Mouse (Mus musculus): ENCODE data around the gene Rexo5. TPM values are rescaled to one million over a fixed set of nuclear protein-coding genes. Genes with fewer than 3 reads are reported as not detected.

Rexo5 gene
- polyA plus RNA-seq, 1 experiment from 2014 or later = 30.6 TPM

DNA sequence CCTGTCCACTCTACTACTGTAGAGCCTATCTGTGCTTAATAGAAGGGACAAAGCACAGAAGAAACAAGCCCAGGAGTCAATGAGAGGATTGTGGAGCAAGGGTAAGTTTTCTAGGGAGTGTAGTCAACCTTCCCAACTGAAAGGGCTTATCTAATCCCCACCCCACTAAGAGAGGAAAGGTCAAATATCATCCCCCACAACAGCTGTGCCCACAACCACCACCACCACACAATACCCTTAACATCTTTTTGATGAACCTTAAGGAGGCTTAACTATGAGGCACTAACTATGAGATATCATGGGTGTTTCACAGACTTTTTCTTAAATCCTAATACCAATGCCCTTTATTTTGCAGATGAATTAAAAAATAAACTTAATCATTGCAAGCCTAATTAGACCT lies 58.7 kb downstream of the Rexo5 start:
- no peak overlapping the region for H3K4me2 ChIP-seq (replicated peaks; ENCODE audit: low read depth, low read length)
- H3K27me3 ChIP-seq (ENCODE audit: control insufficient read depth, insufficient read depth, low read length) = no peaks in the 10 kb centered on the region
- no peak overlapping the region for H3K27ac ChIP-seq (ENCODE audit: low read depth, low read length)
- no peaks in the 10 kb centered on the region for H3K9me3 ChIP-seq (ENCODE audit: control insufficient read depth, low read length)
- no peak overlapping the region for H3K9ac ChIP-seq (ENCODE audit: low read depth, low read length)
- H3K36me3 ChIP-seq (ENCODE audit: control insufficient read depth, insufficient read depth, low read length) = peaks cover 13% of the 10 kb centered on the region
- no peaks in the 10 kb centered on the region for H3K4me1 ChIP-seq (ENCODE audit: control insufficient read depth, insufficient read depth, low read length)
- no peak for ATAC-seq (ENCODE audit: low FRiP score, low TSS enrichment)
- H3K4me3 ChIP-seq (ENCODE audit: low read length) = no peak overlapping the region

DNA sequence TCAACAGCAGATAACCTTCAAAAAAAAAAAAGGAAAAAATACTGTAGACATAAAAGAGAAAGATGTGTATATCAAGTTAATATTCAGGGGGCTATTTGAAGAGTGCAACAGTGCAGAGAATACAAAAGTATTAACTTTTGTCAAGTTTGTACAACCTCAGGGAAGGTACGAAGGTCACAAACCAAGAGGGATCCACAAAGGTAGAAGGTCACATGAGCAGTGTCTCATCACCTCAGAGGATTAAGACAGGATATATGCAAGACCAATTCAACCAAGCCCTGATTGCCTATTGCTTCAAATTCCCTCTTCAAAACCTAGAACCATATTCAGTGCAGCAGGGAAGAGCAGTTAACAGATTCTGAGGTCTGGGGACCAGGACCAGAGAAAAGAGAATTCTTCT lies 59.4 kb downstream of the Rexo5 start:
- WGBS = 94% methylated on average over 1 of the region's 1 CpGs

DNA sequence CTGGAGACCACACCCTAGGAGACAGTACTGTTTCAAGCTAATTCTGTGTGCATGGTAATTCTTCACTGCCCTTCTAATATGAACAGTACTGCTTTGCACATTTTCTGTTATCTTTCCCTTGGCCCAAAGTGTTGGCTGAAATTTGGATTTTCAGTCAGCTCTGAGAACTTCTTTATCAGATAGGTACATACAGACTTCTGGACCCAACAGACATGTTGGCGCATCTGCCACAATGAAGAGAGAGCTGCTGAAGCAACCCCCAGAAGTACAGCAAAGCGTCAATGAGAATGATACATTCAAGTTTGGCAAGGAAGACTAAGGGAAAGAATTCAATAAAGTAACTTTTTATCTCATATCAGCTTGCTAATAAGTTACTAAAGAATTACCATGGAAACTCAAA lies 60.6 kb downstream of the Rexo5 start:
- H3K36me3 ChIP-seq (ENCODE audit: control insufficient read depth, insufficient read depth, low read length) = peaks cover 23% of the 10 kb centered on the region

More for the DNA sequence above, 59.4 kb downstream of the Rexo5 start:
- no peaks in the 10 kb centered on the region for H3K4me1 ChIP-seq (ENCODE audit: control insufficient read depth, insufficient read depth, low read length)
- H3K27ac ChIP-seq (ENCODE audit: low read depth, low read length) = no peak overlapping the region
- no peak overlapping the region for H3K9ac ChIP-seq (ENCODE audit: low read depth, low read length)
- ATAC-seq (ENCODE audit: low FRiP score, low TSS enrichment) = no peak
- H3K4me2 ChIP-seq (replicated peaks; ENCODE audit: low read depth, low read length) = no peak overlapping the region
- H3K27me3 ChIP-seq (ENCODE audit: control insufficient read depth, insufficient read depth, low read length) = no peaks in the 10 kb centered on the region
- peaks cover 19% of the 10 kb centered on the region for H3K36me3 ChIP-seq (ENCODE audit: control insufficient read depth, insufficient read depth, low read length)
- H3K4me3 ChIP-seq (ENCODE audit: low read length) = no peak overlapping the region
- H3K9me3 ChIP-seq (ENCODE audit: control insufficient read depth, low read length) = no peaks in the 10 kb centered on the region

DNA sequence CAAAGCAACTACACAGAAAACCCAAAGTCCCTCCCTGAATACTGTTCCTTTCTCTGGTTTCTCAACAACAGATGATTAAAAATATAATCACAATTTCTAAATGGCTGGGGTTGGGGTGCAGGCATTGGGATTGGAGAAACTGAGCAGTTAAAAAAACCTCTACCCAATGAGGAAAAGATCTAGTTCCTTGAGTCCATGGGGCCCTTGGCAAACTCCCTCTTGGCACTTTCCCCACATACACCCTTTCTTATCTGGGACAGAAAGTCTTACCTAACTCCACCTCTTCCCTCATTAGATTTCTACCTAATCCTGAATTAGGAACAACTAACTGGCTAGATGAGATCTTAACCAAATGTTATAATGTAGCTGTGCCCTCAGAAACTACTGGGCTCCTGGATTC lies 61.2 kb downstream of the Rexo5 start:
- H3K36me3 ChIP-seq (ENCODE audit: control insufficient read depth, insufficient read depth, low read length) = peaks cover 25% of the 10 kb centered on the region
- H3K4me3 ChIP-seq (ENCODE audit: low read length) = no peak overlapping the region
- H3K27me3 ChIP-seq (ENCODE audit: control insufficient read depth, insufficient read depth, low read length) = no peaks in the 10 kb centered on the region
- H3K27ac ChIP-seq (ENCODE audit: low read depth, low read length) = no peak overlapping the region
- no peak overlapping the region for H3K9ac ChIP-seq (ENCODE audit: low read depth, low read length)
- H3K4me1 ChIP-seq (ENCODE audit: control insufficient read depth, insufficient read depth, low read length) = no peaks in the 10 kb centered on the region
- H3K9me3 ChIP-seq (ENCODE audit: control insufficient read depth, low read length) = no peaks in the 10 kb centered on the region
- ATAC-seq (ENCODE audit: low FRiP score, low TSS enrichment) = no peak
- no peak overlapping the region for H3K4me2 ChIP-seq (replicated peaks; ENCODE audit: low read depth, low read length)

More for the DNA sequence above, 60.6 kb downstream of the Rexo5 start:
- Histone ChIP-seq H3K9ac (ENCODE audit: low read depth, low read length) (no peak overlapping the region), H3K4me1 (ENCODE audit: control insufficient read depth, insufficient read depth, low read length) (no peaks in the 10 kb centered on the region), H3K9me3 (ENCODE audit: control insufficient read depth, low read length) (no peaks in the 10 kb centered on the region), H3K27me3 (ENCODE audit: control insufficient read depth, insufficient read depth, low read length) (no peaks in the 10 kb centered on the region), H3K27ac (ENCODE audit: low read depth, low read length) (no peak overlapping the region), H3K4me2 (replicated peaks; ENCODE audit: low read depth, low read length) (no peak overlapping the region), H3K4me3 (ENCODE audit: low read length) (no peak overlapping the region)
- WGBS = 96% methylated on average over 2 of the region's 2 CpGs
- ATAC-seq (ENCODE audit: low FRiP score, low TSS enrichment) = no peak

DNA sequence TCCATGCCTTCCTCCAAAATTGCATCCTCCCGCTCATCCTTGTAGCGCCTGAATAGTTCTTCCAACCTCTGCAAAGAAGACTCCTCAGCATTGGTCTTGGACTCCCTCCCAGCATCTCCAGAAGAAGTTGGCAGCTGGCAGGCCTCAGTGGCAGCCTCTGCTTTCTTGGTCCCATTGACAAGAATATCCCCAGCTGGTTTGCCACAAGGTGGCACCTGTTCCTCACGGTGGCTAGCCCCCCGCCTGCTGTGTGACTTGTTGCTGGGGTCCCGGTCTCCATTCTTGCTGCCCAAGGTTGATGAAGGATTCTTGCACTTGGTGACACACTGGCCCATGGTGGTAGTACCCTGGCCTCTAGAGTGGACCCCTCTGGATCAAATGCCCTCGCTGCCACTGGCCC lies 65.7 kb downstream of the Rexo5 start:
- Histone ChIP-seq H3K4me1 (ENCODE audit: control insufficient read depth, insufficient read depth, low read length) (no peaks in the 10 kb centered on the region), H3K9ac (ENCODE audit: low read depth, low read length) (no peak overlapping the region), H3K4me3 (ENCODE audit: low read length) (no peak overlapping the region), H3K9me3 (ENCODE audit: control insufficient read depth, low read length) (no peaks in the 10 kb centered on the region), H3K27ac (ENCODE audit: low read depth, low read length) (no peak overlapping the region), H3K4me2 (replicated peaks; ENCODE audit: low read depth, low read length) (no peak overlapping the region), H3K36me3 (ENCODE audit: control insufficient read depth, insufficient read depth, low read length) (peaks cover 13% of the 10 kb centered on the region), H3K27me3 (ENCODE audit: control insufficient read depth, insufficient read depth, low read length) (no peaks in the 10 kb centered on the region)
- ATAC-seq (ENCODE audit: low FRiP score, low TSS enrichment) = 0 out of 2 replicates have a peak, but pooled peaks have one; percentile 8
- WGBS = 80% methylated on average over 6 of the region's 6 CpGs

DNA sequence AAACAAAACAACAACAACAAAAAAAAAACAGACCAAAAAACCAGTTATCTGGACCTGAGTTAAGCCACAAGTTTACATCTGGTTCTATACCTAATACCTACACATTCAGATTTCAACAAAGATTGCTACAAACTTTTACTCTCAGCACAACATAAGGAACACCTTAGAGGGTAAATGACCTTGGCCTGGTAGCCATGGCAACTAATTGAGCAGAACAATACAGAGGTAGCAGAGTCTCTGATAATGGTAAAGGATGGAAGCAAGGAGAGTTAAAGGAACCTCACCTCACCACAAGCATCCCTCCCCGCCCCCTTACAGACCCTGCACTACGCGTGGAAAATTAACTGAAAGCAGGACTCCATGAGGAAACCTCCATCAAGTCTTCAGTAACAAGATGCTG lies 66.3 kb downstream of the Rexo5 start:
- H3K4me2 ChIP-seq (replicated peaks; ENCODE audit: low read depth, low read length) = no peak overlapping the region
- H3K27me3 ChIP-seq (ENCODE audit: control insufficient read depth, insufficient read depth, low read length) = no peaks in the 10 kb centered on the region
- H3K9ac ChIP-seq (ENCODE audit: low read depth, low read length) = no peak overlapping the region
- H3K36me3 ChIP-seq (ENCODE audit: control insufficient read depth, insufficient read depth, low read length) = peaks cover 13% of the 10 kb centered on the region
- no peak for ATAC-seq (ENCODE audit: low FRiP score, low TSS enrichment)
- 90% methylated on average over 3 of the region's 3 CpGs for WGBS
- no peak overlapping the region for H3K27ac ChIP-seq (ENCODE audit: low read depth, low read length)
- no peaks in the 10 kb centered on the region for H3K4me1 ChIP-seq (ENCODE audit: control insufficient read depth, insufficient read depth, low read length)
- no peaks in the 10 kb centered on the region for H3K9me3 ChIP-seq (ENCODE audit: control insufficient read depth, low read length)
- no peak overlapping the region for H3K4me3 ChIP-seq (ENCODE audit: low read length)

DNA sequence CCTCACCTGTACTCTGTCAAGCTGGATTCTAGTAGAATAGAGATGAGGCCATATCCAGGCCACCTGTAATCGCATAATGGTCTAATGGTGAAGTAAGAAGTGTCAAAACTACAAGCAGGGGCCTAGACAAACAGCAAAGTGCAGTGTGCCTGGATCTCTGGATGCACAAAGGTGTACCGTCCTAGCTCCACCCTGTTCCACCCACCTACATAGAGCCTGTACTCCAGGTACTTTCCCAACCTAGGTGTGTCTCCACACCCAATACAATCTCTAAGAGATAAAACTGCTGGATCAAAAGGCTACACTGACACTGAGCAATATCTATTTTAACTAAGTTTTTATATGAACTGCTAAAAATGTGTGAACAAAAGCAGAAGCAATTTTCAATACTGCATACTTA lies 66.7 kb downstream of the Rexo5 start:
- no peak overlapping the region for H3K9ac ChIP-seq (ENCODE audit: low read depth, low read length)
- H3K4me3 ChIP-seq (ENCODE audit: low read length) = no peak overlapping the region
- no peak overlapping the region for H3K27ac ChIP-seq (ENCODE audit: low read depth, low read length)
- no peak for ATAC-seq (ENCODE audit: low FRiP score, low TSS enrichment)
- no peak overlapping the region for H3K4me2 ChIP-seq (replicated peaks; ENCODE audit: low read depth, low read length)
- no peaks in the 10 kb centered on the region for H3K9me3 ChIP-seq (ENCODE audit: control insufficient read depth, low read length)
- no peaks in the 10 kb centered on the region for H3K4me1 ChIP-seq (ENCODE audit: control insufficient read depth, insufficient read depth, low read length)
- peaks cover 13% of the 10 kb centered on the region for H3K36me3 ChIP-seq (ENCODE audit: control insufficient read depth, insufficient read depth, low read length)
- H3K27me3 ChIP-seq (ENCODE audit: control insufficient read depth, insufficient read depth, low read length) = no peaks in the 10 kb centered on the region
- WGBS = 84% methylated on average over 2 of the region's 2 CpGs

DNA sequence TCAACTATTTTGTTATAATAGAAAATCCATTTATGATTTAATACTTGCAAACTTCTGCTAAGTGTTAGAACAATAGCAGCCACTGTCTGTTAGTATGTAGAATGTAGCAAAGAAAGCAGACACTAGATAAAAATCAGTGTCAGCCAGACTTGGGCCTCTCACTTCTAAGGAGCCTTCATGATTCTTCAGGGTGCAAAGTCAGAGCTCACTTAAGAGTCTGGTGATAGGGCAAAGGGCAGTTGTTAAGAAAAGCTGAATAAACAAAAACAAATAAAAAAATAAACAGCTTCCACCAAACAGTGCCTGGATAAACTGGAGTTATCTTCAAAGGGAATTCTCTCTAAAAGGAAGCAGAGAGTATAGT lies 67.1 kb downstream of the Rexo5 start:
- H3K4me2 ChIP-seq (replicated peaks; ENCODE audit: low read depth, low read length) = no peak overlapping the region
- no peaks in the 10 kb centered on the region for H3K4me1 ChIP-seq (ENCODE audit: control insufficient read depth, insufficient read depth, low read length)
- no peak overlapping the region for H3K9ac ChIP-seq (ENCODE audit: low read depth, low read length)
- H3K36me3 ChIP-seq (ENCODE audit: control insufficient read depth, insufficient read depth, low read length) = peaks cover 13% of the 10 kb centered on the region
- no peaks in the 10 kb centered on the region for H3K27me3 ChIP-seq (ENCODE audit: control insufficient read depth, insufficient read depth, low read length)
- no peak for ATAC-seq (ENCODE audit: low FRiP score, low TSS enrichment)
- H3K9me3 ChIP-seq (ENCODE audit: control insufficient read depth, low read length) = no peaks in the 10 kb centered on the region
- no peak overlapping the region for H3K4me3 ChIP-seq (ENCODE audit: low read length)
- H3K27ac ChIP-seq (ENCODE audit: low read depth, low read length) = no peak overlapping the region; the same call in 1 of the 2 replicates

DNA sequence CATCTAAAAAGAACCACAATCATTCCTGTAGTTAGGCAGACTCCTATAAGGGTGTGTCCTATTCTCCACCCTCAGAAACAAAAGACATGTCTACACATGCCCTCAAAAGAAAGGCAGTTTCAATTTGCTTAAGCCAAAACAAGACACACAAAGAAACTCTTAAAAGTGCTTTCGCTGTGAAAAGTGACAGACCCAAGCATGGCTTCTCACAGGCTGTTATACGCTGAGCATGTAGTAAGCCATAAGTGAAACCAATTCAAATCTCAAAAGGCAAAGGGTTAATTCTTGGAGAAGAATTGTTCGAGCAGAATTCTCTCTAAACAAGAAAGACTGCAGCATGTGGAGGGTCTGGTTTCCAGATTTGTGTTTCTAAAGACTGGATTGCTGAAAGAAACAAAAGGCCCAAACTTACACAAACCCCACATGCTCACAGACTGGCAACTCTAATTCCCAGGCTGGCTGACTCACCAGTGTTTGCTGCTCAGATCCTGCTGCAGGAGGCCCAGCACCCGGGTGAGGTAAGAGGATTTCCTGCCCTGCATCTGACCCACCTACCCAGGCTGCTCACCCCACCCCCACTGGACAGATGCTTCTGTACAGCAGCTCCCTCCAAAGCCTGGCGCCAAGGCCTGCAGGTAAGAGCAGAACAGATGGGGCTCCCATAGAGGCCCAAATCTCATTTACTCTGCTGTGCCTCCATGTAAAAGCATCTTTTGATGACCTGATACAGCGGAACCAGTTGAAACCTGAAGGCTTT lies 67.7 kb downstream of the Rexo5 start:
- peak; percentile 71; the same call in 1 of the 2 replicates for ATAC-seq (ENCODE audit: low FRiP score, low TSS enrichment)
- Histone ChIP-seq H3K4me1 (ENCODE audit: control insufficient read depth, insufficient read depth, low read length) (no peaks in the 10 kb centered on the region), H3K27me3 (ENCODE audit: control insufficient read depth, insufficient read depth, low read length) (no peaks in the 10 kb centered on the region), H3K27ac (ENCODE audit: low read depth, low read length) (peak overlapping the region; percentile 77; the same call in 1 of the 2 replicates), H3K9me3 (ENCODE audit: control insufficient read depth, low read length) (no peaks in the 10 kb centered on the region), H3K4me2 (replicated peaks; ENCODE audit: low read depth, low read length) (no peak overlapping the region), H3K9ac (ENCODE audit: low read depth, low read length) (no peak overlapping the region), H3K4me3 (ENCODE audit: low read length) (no peak overlapping the region), H3K36me3 (ENCODE audit: control insufficient read depth, insufficient read depth, low read length) (peaks cover 13% of the 10 kb centered on the region)
- WGBS = 45% methylated on average over 6 of the region's 6 CpGs

All from kidney, embryonic 14.5 days (tissue).